Mouse (Mus musculus): ENCODE results near the gene Terb1. TPM values are rescaled to one million over a fixed set of nuclear protein-coding genes. Genes with fewer than 3 reads are reported as not detected.

Gene Terb1
- under 1 TPM; 0.35 to 0.66 TPM for total RNA-seq (2021)

DNA sequence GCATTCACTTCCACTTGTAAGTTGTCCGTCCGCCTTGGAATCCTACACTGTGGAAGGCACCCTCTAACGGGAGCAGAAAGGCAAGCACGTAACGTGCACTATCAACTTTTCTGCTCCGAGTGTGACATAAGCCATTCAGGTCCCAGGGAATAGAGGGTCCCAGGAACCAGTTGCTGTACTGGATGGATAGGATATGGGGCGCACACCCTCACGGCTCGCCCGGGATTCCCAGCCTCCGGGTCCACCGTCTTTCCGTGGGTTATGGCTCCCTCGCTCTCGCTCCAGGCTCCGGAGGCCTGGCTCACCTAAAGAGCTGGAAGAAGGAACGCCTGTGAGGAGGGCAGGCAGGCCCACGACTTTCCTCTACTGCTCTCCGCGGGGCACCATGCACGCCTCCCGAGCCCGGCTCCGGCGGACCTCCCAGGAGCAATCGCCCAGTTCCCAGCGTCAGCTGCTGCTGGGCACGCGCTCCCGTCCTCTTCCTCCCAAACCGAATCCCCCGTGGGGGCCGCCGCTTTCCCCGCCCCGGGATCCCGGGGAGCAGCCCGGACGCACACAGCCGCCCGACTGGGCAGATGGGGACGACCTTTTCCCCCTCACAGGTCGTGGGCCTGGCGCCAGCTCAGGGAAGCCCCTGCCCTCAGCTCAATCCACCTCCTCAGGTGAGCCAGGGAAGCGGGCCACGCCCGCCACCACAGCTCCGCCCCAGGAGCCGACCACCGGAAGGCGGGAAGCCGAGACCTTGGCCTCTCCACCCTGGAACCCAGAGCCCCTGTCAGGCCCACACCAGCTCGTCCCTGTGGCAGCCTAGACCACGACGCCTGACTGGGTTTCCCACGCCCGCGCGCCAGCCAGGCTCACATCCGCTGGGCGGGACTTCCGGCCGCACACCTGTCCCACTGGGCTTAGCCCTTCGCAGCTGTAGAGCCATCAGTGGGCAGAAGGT, at the start of gene Terb1:
Terb1 (minus strand) TSS at position 850 of the 946 bp plus-strand sequence.
- DNase-seq, result peak; percentile 11 to 18

DNA sequence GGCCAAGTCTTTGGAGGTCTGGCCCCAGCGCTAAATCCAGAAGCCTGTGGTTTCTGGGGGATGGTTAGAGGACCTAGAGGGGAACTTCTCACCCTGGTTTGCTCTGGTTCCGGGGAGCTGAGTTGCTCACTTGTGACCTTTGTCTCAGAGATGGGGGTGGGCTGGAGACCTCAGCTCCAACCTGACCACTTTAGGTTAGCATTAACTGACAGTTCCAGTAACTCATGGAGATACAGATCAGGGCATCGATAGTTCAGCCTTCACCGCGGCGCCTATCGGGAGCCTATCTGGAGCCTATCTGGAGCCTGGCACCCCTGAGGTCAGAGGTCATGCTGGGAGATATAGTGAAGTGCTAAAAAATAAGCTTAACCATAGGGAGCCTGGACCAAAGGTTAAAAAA, 47.5 kb upstream of the Terb1 start:
- DNase-seq, result no peak

DNA sequence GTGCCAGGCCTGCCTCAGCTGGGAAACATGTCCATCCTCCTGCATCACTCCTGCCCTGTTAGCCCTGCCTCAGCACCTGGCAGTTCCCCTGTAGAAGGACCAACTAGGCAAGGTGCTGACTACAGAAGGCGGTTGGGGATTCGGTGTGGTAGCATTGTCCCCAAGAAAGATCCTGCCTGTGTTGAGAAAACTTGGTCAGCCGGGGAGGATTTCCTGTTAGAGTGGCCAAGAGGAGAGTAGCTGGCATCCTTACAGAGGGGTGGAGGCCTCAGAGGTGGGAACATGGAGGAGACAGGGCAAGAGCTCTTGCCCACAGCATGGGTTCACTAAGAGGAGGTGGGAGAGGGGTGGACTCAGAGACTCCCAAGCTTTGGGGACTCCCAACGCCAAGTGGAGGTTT, 45.5 kb upstream of the Terb1 start:
- DNase-seq, result no peak

DNA sequence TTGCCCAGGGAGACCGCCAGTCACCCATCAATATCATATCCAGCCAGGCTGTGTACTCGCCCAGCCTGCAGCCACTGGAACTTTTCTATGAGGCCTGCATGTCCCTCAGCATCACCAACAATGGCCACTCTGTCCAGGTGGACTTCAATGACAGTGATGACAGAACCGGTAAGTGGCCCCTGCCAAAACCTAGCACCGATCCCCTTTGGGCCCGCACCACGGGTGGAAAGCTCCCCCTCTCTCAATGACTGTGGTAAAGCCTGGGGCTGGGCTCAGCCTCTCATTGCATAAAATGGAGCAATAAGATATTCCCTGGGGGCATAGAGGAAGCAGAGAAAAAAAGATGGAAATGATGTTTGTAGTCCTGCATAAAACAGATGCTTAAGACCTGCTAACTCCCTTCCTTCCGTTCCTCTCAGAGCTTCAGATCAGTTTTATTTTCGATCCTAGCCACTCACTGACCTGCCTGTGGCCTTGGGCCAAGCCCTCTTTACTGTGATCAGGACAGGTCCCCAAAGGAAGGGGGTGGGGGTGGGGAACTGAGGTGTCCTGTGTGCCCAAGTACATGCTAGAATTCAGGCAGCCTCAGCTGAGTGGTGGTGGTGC, 33.8 kb upstream of the Terb1 start:
- no peak for DNase-seq

DNA sequence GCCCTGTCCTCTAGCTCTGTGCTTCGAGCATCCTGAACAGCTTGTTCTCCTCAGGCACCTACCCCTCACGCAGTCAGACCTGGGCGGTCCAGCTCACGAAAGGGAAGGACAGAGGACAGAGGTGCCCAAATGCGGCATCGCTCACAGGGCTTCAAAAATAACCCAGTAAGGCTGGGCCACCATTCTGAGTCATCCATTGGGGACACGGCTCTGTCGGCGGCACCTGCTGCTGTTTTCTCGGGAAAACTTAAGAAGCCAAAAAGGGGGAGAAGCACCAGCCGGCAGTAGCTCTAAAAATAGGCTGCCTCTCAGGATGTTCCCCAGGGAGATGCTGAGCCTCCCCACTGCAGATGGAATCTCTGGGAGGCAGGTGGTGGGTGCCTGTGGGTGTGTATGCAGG, 32.5 kb upstream of the Terb1 start:
- DNase-seq, result peak; percentile 56 to 64

DNA sequence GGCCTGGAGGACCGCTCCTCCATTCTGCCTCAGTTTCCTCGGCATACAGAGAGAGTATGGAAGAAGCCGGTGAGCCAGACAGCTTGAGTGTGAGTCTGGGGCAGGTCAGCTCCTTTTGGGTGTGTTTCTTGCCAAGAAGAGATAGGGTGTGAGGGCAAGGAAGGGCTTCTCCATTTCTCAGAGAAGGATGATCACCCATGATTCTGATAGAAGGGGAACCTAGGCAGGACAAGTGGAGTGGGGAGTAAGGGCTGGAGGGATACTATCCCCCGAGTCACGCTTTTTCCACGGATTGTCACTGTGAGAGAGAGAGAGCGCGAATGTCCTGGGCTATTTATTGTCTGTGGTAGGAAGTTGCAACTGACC, 31.8 kb upstream of the Terb1 start:
- no peak for DNase-seq

DNA sequence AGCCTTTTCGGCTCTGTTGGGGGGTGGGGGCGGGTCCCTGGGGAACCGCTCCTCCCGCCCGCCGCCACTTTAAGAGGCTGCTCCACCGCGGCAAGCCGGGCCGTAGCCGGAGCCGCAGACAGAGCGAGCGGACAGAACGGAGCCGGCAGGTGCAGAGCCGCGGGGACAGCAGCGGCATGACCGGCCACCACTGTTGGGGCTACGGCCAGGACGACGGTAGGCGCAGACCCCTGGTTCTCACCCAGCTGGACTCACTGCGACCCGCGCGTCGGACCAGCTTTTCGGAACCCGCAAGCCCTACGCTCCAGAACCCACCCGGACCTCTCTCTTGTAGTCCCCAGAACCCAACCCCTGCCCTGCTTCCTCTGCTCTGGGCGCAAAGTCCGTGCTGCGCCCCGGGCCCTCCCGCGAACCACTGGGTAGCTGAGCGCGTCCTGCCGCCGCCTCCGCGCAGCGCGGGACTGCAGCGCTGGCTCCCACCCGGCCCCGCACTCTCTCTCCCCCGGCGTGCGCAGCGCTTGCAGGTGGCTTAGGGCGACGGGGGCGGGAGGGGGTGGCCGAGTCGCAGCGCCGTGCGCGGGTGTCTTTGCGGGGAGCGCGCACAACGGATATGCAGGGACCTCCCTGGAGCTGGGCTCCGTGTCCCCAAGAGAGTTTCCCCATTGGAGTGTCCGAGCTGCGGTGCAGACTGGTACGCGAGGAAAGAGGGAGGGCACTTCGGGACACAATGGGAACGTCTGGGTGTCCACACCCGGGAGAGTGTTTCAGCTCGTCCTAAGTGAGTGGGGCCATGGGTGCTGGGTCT, 31.2 kb upstream of the Terb1 start:
- DNase-seq, result peak; percentile 31 to 33

DNA sequence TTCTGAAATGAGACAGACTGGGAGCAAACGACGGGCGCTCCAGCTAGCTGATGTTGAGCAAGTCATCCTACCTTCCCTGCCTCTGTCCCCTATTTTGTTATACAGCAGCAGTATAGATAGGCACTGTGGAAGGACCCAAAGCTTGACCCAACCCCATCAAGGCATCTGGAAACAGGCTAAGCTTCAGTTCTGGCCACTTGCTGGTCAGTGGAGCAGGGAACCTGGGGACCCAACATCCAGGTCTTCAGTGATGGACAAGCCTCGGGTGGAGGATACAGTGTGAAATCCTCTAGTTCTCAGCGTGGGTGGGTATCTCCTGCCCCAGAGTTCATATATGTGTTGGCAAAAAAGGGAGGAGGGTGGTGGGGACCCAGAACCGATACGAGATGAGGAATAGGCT, 30.5 kb upstream of the Terb1 start:
- DNase-seq, result no peak

DNA sequence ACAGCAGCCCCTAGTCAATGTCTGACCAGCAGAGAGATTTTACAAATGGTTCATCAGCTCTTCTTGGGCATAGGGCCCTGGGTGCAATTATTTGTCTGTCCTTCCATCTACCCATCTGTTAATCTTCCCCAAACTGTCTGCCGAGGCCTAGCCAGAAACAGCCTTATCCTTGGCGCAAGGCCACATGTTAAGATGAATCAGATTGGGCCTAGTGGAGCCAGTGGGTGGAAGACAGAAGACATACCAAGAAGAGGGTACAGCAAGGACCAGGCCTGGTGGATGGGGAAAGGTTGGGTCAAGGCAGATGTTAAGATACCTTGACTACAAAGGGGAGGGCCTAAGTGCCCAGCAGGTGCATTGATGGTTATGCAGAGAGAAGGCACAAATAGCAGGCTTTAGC, 29.9 kb upstream of the Terb1 start:
- DNase-seq, result peak; percentile 27 to 44

DNA sequence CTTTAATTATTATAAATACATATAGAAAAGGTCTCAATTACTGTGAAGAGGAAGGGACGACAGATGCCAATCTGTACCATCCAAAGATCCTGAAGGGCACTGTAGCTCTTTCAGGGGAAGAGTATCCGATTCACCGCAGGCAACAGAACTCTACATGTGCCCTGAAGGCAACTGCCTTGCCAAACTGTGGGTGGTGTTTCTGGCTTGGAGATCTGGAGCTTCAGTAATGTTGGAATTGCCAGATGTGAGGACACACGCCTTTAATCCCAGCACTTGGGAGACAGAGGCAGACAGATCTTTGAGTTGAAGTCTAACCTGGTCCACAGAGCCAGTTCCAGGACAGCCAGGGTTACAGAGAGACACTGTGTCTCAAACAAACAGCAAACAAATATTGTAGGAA, 29.2 kb upstream of the Terb1 start:
- DNase-seq, result no peak

DNA sequence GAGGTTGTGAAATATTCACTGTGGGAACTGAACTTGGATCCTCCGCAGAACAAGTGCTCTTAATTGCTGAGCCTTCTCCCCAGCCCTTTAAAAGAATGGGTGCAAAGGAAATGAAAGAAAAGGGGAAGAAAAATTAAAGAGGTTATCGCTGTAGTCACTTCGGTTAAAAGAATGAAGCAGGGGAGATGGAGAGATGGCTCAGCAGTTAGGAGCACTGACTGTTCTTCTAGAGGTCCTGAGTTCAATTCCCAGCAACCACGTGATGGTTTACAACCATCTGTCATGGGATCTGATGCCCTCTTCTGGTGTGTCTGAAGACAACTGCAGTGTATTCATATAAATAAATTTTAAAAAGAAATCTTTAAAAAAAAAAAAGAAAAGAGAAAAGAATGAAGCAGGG, 26.3 kb upstream of the Terb1 start:
- DNase-seq, result no peak

DNA sequence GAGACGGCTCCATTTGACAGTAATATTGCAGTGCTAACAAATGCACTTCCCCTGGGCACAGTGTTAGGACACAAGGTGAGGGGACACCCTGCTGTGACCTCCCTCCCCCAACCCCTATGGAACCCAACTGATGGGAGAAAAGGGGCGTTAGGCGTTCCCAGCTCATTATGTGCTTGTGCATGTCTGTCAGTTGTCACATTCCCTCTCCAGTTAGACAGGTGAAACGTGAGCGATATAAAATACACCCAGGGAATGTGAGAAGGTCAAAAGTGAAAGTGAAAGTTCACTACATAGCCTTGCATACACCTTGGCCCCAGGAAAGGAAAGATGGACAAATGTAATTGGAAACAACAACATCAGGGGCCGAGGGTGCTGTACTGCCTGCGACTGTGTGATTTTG, 25.7 kb upstream of the Terb1 start:
- no peak for DNase-seq

DNA sequence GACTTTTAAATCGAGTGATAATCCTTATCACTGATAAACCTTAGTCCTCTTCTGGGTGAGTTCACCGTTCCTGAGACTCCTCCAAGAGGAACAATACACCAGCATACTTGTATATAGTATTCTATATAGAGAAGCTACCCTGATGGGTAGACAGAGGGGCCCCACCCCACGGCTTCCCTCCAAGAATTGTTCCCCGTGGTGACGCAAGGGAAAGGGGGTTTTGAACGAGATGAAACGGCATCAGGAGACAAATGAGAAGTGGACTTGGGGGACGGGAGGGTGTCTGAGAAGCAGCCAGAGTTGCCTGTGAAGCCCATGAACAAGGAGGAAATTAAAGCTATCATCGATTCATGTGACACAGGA, 25.1 kb upstream of the Terb1 start:
- DNase-seq, result peak in 1 of 2 experiments; percentile 19

DNA sequence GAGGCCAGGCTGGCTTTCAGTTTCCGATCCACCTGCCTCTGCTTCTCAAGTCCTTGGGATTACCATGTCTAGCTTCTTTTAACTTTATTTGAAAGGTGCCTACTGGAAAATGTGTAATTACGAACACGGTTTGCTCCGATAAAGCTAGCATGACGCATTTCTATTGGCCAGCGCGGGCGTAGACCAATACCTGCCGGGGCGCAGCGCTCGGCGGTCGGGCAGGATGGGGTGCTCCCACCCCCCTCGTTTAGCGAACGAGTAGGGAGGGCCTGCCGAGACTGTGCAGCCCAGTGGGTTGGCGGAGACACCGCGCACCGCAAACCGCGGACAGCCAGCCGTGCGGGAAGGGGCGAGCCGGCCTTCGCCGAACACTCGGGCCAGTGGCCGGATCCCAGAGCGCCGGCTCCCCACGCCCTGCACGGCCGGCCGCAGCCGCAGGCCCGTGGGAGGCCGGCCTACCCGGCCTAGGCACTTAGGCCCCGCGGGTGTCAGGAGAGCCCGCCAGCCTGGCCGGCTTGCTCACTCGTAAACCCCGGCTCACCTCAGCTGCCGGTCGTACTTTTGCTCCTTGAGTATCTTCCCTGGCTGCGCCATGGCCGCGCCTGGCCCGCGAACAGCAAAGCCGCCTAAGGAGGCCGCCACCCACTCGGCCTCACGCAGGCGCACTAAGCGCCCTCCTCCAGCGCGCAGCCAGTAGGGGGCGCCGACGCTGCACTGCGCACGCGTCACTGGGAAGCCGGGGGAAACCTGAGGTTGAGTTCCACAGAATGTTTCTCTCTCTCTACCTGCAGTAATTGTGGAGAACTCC, 24.5 kb upstream of the Terb1 start, which contains the start of the genes Nae1 and Car7:
Nae1 (minus strand) TSS at position 667 of the 808 bp plus-strand sequence.
Car7 (plus strand) TSS at position 719 of the 808 bp plus-strand sequence.
- DNase-seq, result peak; percentile 92 to 93

DNA sequence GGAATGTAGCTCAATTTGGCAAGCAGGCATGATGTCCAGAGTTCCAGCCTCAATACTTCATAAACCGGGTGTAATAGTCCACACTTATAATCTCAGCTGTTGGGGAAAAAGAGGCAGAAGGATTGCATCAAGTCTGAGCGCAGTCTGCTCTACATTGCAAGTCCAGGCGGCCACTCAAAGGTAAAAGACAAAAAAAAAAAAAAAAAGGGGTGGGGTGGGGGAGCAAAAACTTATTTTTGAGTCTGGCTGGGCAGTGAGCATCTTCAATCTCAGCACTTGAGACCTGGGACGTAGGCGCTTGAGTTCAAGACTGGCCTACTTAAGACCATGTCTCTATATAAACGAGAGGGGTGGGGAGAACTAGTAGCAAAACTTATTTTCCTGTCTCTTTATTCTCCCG, 23.8 kb upstream of the Terb1 start:
- no peak for DNase-seq

DNA sequence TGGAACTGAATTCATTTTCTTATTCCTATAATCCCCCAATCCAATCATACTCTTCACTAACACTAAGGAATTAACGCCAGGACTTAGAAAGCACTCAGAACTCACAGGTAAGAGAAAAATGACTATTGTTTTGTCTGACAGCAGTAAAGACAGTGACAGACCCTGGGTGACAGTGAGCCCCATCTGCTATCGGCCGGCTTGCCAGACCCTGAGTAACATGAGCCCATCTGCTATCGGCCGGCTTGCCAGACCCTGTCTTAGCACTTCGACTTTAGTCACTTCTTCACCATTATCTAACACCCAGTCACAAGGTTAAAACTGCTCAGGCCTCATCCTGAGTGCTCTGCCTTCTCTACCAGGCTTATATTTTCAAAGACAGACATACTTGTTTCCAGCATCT, 20.0 kb upstream of the Terb1 start:
- no peak for DNase-seq

DNA sequence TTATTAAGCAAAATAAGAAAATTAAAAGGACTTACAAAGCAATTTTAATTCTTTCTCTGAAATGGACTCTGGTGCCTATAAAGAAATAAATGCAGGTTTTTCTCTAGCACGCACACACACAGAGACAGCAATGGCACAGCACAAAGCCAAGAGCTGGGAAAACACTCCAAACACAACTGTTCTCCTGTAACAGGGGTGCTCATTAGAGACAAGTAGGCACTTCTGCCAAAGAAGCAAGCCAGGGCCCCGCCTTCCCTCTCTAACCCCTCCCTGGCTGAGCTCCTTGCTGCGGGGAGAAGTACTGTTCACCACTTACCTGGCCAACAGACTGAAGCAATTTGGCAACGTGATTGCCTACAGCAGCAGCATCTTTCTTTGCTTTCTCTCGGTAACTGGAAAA, 8.2 kb upstream of the Terb1 start:
- no peak for DNase-seq

DNA sequence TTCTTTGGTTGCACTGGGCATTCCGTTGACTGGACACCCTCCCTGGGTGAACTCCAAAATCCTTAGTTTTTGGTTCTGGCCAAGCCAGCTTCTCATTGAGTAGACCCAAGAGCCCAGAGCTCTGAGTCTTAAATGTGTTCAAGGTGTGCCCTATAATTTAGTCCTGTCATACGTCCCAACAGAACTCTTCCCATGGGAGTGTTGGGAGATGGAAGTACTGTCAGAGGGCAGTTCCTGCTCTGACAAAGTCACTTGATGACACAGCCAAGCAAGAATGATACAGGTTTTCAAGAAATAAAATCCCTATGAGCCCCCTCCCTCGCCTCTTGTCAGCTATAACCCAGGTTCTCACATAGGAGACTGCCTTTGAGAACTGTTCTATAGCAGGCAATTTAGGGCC, 424 bp upstream of the Terb1 start:
- no peak for DNase-seq

DNA sequence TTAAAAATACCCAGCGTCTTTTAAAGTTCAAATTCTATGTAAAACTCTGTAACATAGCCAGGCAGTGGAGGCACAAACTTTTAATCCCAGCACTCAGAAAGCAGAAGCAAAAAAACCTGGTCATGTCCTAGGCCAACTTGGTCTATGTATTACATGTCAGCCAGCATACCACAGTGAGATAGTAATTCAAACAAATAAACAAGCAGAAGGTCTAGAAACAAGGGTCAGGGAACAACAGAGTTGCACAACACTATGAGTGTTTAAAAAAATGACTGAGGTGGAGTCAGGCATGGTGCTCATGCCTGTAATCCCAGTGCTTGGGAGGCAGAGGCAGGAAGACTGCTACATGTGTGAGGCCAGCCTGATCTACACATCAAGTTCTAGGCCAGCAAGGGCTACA, 30.6 kb downstream of the Terb1 start:
- DNase-seq, result no peak

DNA sequence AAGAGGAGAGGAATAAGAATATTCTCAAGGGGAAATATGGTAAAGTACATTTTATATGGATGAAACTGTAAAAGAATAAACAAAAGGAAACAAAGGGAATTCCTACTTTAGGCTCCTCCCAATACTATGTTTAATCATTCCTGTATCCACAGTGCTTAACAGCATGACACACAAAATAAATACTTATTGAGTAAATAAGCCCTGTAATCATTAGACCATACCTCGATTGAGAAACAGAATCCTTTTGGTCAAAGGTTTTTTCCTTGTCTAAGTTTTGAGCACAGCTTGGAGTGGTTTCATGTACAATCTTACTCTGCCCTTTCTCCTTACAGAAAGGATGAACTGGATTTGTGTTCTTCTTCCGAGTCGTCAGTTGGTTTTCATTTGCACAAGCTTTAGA, 37.2 kb downstream of the Terb1 start:
- DNase-seq, result no peak

DNA sequence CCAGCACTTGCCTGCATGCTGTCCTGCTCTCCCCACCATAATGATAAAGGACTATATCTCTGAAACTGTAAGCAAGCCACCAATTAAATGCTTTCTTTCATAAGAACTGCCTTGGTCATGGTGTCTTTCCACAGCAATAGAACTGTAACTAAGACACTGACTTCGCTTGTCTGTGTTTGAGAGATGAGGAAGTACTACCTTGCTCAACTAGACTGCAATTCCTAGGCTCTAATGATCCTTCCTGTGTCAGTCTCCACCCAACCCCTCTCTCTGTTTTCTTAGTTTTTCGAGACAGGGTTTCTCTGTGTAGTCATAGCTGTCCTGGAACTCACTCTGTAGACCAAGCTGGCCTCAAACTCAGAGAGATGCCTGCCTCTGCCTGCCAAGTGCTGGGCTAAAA, 42.2 kb downstream of the Terb1 start:
- DNase-seq, result no peak

DNA sequence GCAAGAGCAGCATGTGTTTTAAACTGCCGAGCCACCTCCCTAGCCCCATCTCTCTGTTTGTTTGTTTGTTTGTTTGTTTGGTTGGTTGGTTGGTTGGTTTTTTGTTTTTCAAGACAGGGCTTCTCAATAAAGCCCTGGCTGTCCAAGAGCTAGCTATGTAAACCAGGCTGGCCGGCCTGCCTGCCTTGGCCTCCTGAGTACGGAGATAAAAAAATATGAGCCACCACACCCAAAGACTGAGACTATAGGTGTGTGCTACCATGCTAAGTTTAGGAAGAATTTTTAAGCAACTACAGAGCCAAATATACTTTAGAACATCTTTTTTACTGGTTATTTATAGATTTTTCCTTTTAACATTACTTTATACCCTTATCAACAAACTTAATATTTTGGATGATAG, 57.5 kb downstream of the Terb1 start:
- DNase-seq, result no peak
